ENCODE assay signal across 18 mouse cellular contexts in the genomic region with DNA sequence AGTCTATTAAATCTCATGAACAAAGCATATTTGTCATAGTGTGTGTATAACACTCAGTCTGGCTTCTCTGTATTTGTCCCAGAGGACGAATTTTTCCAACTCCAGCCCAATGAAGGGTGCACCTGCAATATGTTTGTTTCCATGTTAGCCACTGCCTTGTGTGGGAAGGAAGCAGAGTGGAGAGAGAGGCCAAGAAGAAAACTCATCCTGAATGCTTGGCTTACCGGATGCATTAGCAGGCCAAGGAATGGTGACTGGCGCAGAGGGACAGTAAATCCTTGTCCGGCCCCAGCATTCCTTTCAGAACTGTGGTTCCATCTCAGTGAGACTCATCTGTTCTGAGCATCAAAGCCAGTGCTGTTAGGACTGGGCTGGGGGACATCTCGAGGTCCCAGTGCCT. TPM values are rescaled to one million over a fixed set of nuclear protein-coding genes. Genes with fewer than 3 reads are reported as not detected.
"Had no signal": no experiment of that assay in that cellular context is flagged by ENCODE, and none has a peak within 500 bp of the region (broad histone marks: within the 10 kb centered on the region; RNA-seq: fewer than 3 reads in every experiment).

No protein-coding gene starts in this region.

- H3K36me3 ChIP-seq: lung, embryonic 15.5 days; midbrain, embryonic 13.5 days; midbrain, embryonic 15.5 days; neural tube, embryonic 12.5 days had no signal

- H3K4me1 ChIP-seq: lung, embryonic 15.5 days; megakaryocyte, embryonic 14.5 days; neural tube, embryonic 12.5 days had no signal

- H3K9ac ChIP-seq: lung, embryonic 15.5 days; midbrain, embryonic 13.5 days; midbrain, embryonic 15.5 days; neural tube, embryonic 12.5 days had no signal

- H3K27me3 ChIP-seq: lung, embryonic 15.5 days; megakaryocyte, embryonic 14.5 days; midbrain, embryonic 13.5 days; midbrain, embryonic 15.5 days; neural tube, embryonic 12.5 days had no signal

- H3K4me2 ChIP-seq: lung, embryonic 15.5 days; midbrain, embryonic 11.5 days; midbrain, embryonic 13.5 days; midbrain, embryonic 15.5 days; neural tube, embryonic 12.5 days had no signal

- H3K27ac ChIP-seq: lung, embryonic 15.5 days; macrophage; midbrain, embryonic 13.5 days; midbrain, embryonic 15.5 days; neural tube, embryonic 12.5 days had no signal

- H3K9me3 ChIP-seq: lung, embryonic 15.5 days; midbrain, embryonic 13.5 days; midbrain, embryonic 15.5 days; neural tube, embryonic 12.5 days had no signal

- ATAC-seq: lung, postnatal 0 days; midbrain, embryonic 13.5 days; midbrain, embryonic 15.5 days had no signal

- H3K4me3 ChIP-seq: lung, embryonic 15.5 days; megakaryocyte, embryonic 14.5 days; midbrain, embryonic 13.5 days; midbrain, embryonic 15.5 days; neural tube, embryonic 12.5 days had no signal

- DNase-seq: lung, adult 2 months; lung, postnatal 14 days; lung, postnatal 36 days; right cerebral cortex, postnatal 14 days; spleen, adult 18-20 months; thymus, adult 18-20 months; thymus, postnatal 14 days; thymus, postnatal 36 days had no signal

RNA-seq across cellular contexts. Expression of a gene that starts 21.1 kb away (rescaled TPM):
- total RNA-seq: megakaryocyte progenitor cell, adult 5-6 weeks; neutrophil, adult 5-6 weeks had no signal
- polyA plus RNA-seq: macrophage had no signal
